Mouse (Mus musculus) lung, postnatal 4 days (tissue): ENCODE measurements around the gene Cdc42.

Experiments
- DNase-seq, 2 experiments: peaks; one replicate each; pipeline ENCODE4 v3.0.0; 2021

Cdc42 gene

DNA sequence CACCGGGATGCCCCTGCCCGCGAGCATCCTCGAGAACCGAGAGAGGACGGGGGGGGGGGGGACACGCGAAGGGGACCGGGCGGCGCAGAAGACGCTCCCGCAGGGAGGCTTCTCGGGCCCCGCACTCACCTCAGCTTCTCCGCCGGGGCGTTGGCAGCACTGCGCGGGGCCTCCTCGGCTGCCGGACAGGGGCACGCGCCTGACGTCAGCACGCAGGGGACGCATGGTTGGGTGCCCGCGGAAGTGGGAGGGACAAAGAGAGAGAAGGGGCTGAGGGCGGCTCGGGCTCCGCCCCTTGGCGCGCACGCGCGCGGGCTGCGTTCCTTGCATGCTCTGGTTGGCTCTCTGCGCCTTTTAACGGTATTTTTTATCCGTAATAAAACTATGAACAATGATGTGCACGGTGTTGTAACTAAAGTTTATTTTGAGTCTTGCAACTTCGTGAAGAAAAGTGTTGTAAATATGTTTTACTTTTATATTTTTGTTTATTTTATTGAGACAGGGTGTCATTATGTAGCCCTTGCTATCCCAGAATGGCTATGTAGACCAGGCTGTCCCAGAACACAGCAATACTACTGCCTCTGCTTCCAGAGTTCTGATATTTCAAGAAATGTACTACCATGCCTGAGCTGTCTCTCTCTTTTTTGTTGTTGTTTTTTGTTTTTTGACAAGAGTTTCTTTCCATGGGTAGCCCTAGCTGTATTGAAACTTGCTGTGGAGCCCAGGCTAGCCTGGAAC lies at the start of gene Cdc42:
Gene Cdc42 (minus strand): TSS at position 204 of the 738 bp plus-strand sequence.
- DNase-seq = peak; percentile 99

DNA sequence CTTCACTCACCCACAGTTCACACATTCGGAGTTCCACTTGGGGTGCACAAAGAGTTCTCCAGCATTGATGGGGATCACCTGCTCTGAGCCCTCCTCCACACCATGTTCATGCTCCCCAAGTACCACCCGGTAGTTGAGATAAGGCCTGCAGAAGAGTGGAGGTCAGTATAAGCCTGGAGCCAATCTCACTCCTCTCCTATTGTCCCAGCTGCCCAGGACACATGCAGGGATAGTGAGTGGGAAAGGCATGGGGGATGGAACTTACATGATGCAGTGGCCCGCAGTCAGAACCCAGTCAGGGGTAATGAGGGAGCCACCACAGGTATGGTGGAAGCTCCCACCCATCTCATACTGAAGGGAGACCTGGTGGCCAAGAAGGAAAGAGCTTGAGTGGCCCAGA lies 48.1 kb upstream of the Cdc42 start:
- no peak for DNase-seq

GRCm38 (mm10) chr4:137396641-137397525 lies 39.4 kb upstream of the Cdc42 start:
- no peak for DNase-seq

- no peak for DNase-seq
Measured at GRCm38 (mm10) chr4:137393378-137394135, 36.0 kb upstream of the Cdc42 start.

- no peak for DNase-seq
Measured at GRCm38 (mm10) chr4:137392874-137393273, 35.4 kb upstream of the Cdc42 start.

- DNase-seq = no peak
Measured at GRCm38 (mm10) chr4:137391287-137391686, 33.8 kb upstream of the Cdc42 start.

DNA sequence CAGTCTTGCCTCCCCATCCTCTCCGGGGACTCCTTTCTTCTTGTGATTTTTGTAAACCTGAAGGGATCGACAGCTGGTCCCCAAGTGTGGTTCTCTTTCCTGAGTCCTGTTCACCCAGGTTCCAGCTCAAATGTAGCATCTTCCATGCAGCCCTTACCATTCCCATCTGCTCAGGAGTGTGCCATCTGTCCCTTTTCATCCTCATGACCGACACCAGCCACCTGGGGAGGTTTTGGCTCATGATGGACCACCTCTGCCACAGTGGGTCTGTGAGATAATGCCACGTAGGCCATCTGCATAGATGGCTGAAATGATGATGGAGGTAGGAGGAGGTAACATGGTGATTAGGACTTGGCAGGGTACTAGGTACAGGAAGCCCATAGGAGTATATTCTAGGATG lies 32.7 kb upstream of the Cdc42 start:
- no peak for DNase-seq

DNA sequence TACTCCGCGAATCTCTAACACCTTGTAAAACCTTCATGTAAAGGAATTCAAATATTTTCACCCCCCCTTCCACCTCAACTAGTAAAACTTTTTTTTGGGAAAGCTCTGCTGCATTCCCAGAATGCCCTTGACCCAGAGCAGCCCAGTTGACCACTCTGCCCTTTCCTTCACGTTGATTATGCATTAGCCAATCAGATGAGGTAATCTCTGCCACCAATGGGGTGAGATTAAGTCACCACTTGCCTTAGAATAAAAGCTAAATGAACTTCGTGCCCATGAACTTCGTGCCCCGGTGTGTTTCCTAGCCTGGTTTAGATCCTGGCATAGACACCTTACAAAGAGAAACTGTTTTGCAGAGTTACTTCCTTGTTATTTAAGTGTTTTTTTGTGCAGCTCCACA lies 31.5 kb upstream of the Cdc42 start:
- no peak for DNase-seq

- DNase-seq = peak; percentile 89 to 91
Measured at GRCm38 (mm10) chr4:137388059-137388794, 30.7 kb upstream of the Cdc42 start.

- DNase-seq = no peak
Measured at GRCm38 (mm10) chr4:137387482-137388058, 30.1 kb upstream of the Cdc42 start.

GRCm38 (mm10) chr4:137380702-137381605 lies 23.4 kb upstream of the Cdc42 start:
- DNase-seq = no peak

GRCm38 (mm10) chr4:137379713-137380255 lies 22.3 kb upstream of the Cdc42 start:
- DNase-seq = no peak

DNA sequence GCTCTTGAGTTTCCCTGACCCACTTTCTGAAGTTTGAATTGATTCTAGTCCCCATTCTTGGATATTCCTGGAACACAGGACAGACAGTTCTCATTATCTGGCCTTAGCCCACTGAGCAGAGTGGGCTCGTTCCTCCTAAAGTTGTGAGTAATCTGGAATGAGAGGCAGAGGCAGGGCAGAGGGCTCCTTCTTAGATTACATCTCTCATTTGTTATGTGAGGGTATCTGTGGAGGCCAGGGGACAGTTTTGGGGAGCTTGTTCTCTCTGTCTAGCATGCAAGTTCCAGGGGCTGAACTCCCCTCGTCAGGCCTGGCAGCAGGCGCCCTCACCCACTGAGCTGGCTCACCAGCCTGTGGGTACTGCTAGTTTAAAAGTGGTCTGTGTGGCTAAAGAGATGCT lies 21.6 kb upstream of the Cdc42 start:
- no peak for DNase-seq

GRCm38 (mm10) chr4:137377526-137378304 lies 20.2 kb upstream of the Cdc42 start:
- no peak for DNase-seq

DNA sequence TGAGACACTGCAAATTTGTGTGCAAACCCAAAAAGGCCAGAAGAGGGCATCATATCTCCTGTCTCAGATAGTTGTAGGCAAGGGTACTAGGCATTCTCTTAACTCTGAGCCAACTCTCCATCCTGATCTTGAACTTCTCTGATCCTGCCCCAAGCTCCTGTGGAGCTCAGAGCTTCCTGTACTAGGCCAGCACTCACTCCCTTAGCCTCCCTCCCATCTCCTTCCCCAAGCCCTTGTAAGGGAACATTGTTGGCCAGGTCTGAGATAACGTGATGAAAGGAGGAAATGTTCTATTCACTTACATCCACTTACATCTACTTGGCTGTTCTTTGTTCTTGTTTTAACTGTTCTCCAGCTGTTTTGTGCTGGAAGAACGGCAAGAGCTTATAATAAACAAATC lies 19.3 kb upstream of the Cdc42 start:
- DNase-seq = no peak

GRCm38 (mm10) chr4:137375314-137376278 lies 18.1 kb upstream of the Cdc42 start:
- peak in 1 of 2 experiments; percentile 71 for DNase-seq

GRCm38 (mm10) chr4:137373711-137374110 lies 16.2 kb upstream of the Cdc42 start:
- peak; percentile 59 to 70 for DNase-seq
